Mouse (Mus musculus) adrenal gland, adult 18-20 months (tissue): ENCODE data around the gene 4930447C04Rik. TPM values are rescaled to one million over a fixed set of nuclear protein-coding genes. Genes with fewer than 3 reads are reported as not detected.

Experiments
- DNase-seq, 2 experiments: peaks; one replicate each; pipeline ENCODE4 v3.0.0; 2021 to 2022; ENCODE audit warnings: low spot score in 2 of 2
- total RNA-seq, 2 experiments: library from RNA; stranded (reverse); gene quantifications; 1 replicate in 1 of 2; 2 replicates in 1 of 2; pipeline ENCODE4 v1.2.3; 2021

Gene 4930447C04Rik
- total RNA-seq, 2 experiments from 2014 or later, result 1.0 TPM; not detected in 1

DNA sequence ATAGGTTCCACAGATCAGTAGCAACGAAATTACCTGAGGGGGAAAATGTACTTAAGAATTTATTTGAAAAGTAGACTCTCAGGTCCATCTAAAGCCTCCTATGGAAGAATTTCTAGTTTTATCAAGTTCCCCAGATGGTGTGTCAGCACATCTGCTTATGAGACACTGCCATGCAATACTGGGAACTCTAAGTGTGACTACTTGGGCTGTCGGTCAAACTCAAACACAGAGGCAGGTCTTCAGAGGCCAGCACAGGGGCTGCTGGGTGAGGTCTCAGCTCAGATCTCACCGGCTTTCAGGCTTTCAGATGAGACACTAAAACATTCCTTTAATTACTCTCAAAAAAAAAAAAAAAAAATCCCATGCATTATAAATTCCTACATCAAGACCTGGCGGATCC is 97.0 kb downstream of the 4930447C04Rik start:
- no peak for DNase-seq

DNA sequence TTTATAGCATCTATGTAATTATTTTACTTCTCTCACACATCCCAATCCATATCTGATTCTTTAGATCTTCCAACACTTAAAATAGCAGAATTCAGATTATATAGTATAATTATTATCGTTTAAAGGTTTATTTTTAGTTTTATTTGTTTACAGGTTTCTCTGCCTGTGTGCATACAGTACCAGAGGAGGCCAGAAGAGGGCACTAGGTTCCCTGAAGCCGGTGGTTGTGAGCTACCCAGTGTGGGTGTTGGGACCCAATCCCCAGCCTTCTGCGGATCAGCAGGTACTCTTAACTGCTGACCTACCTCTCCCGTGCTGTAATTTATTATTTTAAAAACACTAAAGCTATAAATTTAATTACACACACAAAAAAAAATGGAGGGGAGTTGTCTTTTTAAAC is 97.4 kb downstream of the 4930447C04Rik start:
- DNase-seq, result no peak

- DNase-seq, result no peak
Observed at GRCm38 (mm10) chr12:72841500-72841899, 99.1 kb downstream of the 4930447C04Rik start.

- DNase-seq, result no peak
Observed at GRCm38 (mm10) chr12:72837302-72837701, 103.3 kb downstream of the 4930447C04Rik start.

DNA sequence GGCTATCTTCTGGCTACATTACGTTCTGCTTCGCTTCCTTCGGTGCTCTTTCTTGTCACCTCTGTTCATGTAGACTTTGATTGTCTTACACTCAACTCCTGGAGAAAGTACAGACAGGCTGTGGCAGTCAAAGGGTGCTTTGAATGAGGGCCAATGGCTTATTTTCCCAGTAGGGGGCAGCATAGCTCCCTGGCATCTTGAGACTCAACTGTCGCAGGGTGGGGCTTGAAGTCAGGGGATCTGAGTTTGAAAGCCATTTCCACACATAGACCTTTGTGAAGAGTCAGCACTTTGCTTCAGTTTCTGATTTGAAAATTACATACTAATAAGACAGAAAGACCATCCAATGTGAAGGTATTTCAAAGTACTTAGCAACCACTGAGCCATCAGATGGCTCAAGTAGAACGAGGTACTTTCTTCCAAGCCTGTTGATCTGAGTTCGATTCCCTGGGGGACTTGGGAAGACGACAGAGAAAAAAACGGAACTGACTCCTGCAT is 105.0 kb downstream of the 4930447C04Rik start:
- DNase-seq, result no peak

GRCm38 (mm10) chr12:72834773-72835517 is 105.6 kb downstream of the 4930447C04Rik start:
- DNase-seq, result peak in 1 of 2 experiments; percentile 25

GRCm38 (mm10) chr12:72831711-72832432 is 108.7 kb downstream of the 4930447C04Rik start:
- DNase-seq, result peak; percentile 31 to 33

Other genes with a start within 250 kb of the 4930447C04Rik start
- 100 to 1,000 TPM; 235 to 281 TPM for gene Ppm1a, start 183.3 kb downstream of the 4930447C04Rik start, total RNA-seq
- gene Six6, start 882 bp downstream of the 4930447C04Rik start, total RNA-seq, result not detected
- gene Six1, start 113.1 kb upstream of the 4930447C04Rik start, total RNA-seq, result 1 to 10 TPM; 1.8 to 8.8 TPM
- 1 to 10 TPM in 1 of 2 experiments, under 1 TPM in 1; 0.83 to 1.3 TPM for gene Six4, start 172.7 kb upstream of the 4930447C04Rik start, total RNA-seq
- gene Mnat1, start 182.9 kb upstream of the 4930447C04Rik start, total RNA-seq, result 10 to 100 TPM; 15.0 to 16.6 TPM